Mouse (Mus musculus) stomach, embryonic 16.5 days (tissue): ENCODE data around the gene Apoc2. TPM values are rescaled to one million over a fixed set of nuclear protein-coding genes. Genes with fewer than 3 reads are reported as not detected.

ENCODE experiments used
- ATAC-seq: fragments of 200-750 bp; cut with Nextera tagmentation; 2 replicates; pipeline ENCODE4 v1.8.0; 2017; ENCODE audit warnings: moderate number of reproducible peaks, moderate TSS enrichment; ENCODE audit not compliant: insufficient read depth, low FRiP score
- H3K27ac ChIP-seq: fragments of 300-500 bp; sonication (generic); 2 replicates; pipeline ENCODE4 v1.5.1; 2014; ENCODE audit warnings: low read length
- H3K27me3 ChIP-seq: fragments of 300-500 bp; sonication (generic); 2 replicates; pipeline ENCODE4 v1.6.1; 2014; ENCODE audit warnings: low read length, control low read depth, mixed read lengths; ENCODE audit not compliant: control insufficient read depth, insufficient read depth
- H3K36me3 ChIP-seq: fragments of 300-500 bp; sonication (generic); 2 replicates; pipeline ENCODE4 v1.6.1; 2014; ENCODE audit warnings: low read length; ENCODE audit not compliant: control insufficient read depth, insufficient read depth
- H3K4me1 ChIP-seq: fragments of 300-500 bp; sonication (generic); 2 replicates; pipeline ENCODE4 v1.6.1; 2014; ENCODE audit warnings: low read length, control low read depth, mixed read lengths; ENCODE audit not compliant: control insufficient read depth, insufficient read depth
- H3K4me2 ChIP-seq: fragments of 300-500 bp; sonication (generic); 2 replicates; pipeline ENCODE4 v1.6.1; 2014; ENCODE audit warnings: low read depth, low read length, mixed read lengths
- H3K4me3 ChIP-seq: fragments of 300-500 bp; sonication (generic); replicated peaks from 2 replicates; pipeline ENCODE4 v1.5.1; 2014; ENCODE audit warnings: mild to moderate bottlenecking, low read length
- H3K9ac ChIP-seq: fragments of 300-500 bp; sonication (generic); 2 replicates; pipeline ENCODE4 v1.6.1; 2014; ENCODE audit warnings: low read length
- H3K9me3 ChIP-seq: fragments of 300-500 bp; sonication (generic); replicated peaks from 2 replicates; pipeline ENCODE4 v1.6.1; 2016; ENCODE audit warnings: low read length, control low read depth; ENCODE audit not compliant: control insufficient read depth
- WGBS: fragments of 180-500 bp; shearing (Covaris S2); extraction: QIAGEN DNeasy Blood & Tissue Kit; methylation state at CpG from one replicate; pipeline ENCODE4 v1.1.7; 2014; 5-methylcytosine and 5-hydroxymethylcytosine counted together
- polyA plus RNA-seq: library from polyadenylated mRNA; unstranded; fragments of >200 nt; fragmentation: Nextera tagmentation; extraction: Ambion mirVana; gene quantifications from 2 replicates; pipeline ENCODE4 v1.2.1, GENCODE M21; 2015

Gene Apoc2
- polyA plus RNA-seq, 1 experiment from 2014 or later = 93.2 TPM

- ATAC-seq = no peak
- Histone ChIP-seq H3K4me1 (no peaks in the 10 kb centered on the region), H3K27ac (no peak overlapping the region), H3K4me2 (no peak overlapping the region), H3K4me3 (no peak overlapping the region), H3K9me3 (no peaks in the 10 kb centered on the region), H3K27me3 (no peaks in the 10 kb centered on the region), H3K9ac (no peak overlapping the region), H3K36me3 (no peaks in the 10 kb centered on the region)
- WGBS = 78% methylated on average over 10 of the region's 10 CpGs
Measured at GRCm38 (mm10) chr7:19675824-19676223, 1.9 kb downstream of the Apoc2 start.

DNA sequence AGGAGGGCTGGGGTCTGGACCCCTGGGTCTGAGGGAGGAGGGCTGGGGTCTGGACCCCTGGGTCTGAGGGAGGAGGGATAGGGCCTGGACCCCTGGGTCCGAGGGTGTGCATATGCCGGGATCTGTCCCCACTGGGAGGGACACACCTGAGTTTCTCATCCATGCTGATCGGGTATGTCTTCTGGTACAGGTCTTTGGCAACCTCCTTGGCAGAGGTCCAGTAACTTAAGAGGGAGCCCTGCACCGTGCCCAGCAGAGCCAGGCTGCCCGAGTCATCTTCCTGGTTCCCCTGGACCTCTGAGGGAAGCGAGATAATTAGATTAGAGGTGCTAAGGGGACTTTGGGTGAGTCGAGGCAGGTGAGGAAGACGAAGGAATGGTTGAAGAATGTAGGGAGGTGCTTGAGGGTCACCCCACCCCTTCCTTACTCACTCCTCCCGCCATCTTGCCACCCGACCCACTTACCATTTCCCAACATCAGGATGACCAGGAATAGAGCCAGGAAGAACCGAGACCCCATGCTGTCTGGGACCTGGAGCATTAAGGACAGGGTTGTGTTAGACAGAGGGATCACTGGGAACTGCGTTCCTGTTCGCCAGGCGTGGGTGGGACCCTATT, 4.5 kb downstream of the Apoc2 start:
- no peak for ATAC-seq
- H3K36me3 ChIP-seq = no peaks in the 10 kb centered on the region
- 56% methylated on average over 14 of the region's 14 CpGs for WGBS
- peaks cover 6% of the 10 kb centered on the region for H3K4me1 ChIP-seq
- H3K9me3 ChIP-seq = no peaks in the 10 kb centered on the region
- H3K4me2 ChIP-seq = no peak overlapping the region
- H3K4me3 ChIP-seq = no peak overlapping the region
- no peak overlapping the region for H3K9ac ChIP-seq
- no peaks in the 10 kb centered on the region for H3K27me3 ChIP-seq
- H3K27ac ChIP-seq = no peak overlapping the region

DNA sequence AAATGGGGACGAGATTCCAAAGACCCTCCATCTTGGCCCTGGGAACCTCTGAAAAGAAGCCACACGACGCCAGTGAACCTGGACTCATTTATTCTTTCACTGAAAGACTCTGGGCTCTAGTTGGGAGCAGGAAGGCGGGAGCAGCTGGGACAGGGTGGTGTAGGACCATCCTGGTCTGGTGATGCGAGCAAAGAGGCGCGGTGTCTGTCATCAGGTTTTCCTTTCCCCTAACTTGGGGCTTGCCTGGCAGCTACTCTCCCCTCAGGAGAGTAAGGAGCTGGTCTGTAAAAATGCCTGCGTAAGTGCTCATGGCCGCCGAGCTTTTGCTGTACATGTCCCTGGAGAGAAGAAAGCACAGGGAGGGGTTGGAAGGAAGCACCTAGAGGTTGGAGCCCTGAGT, 6.2 kb downstream of the Apoc2 start:
- Histone ChIP-seq H3K27ac (no peak overlapping the region), H3K27me3 (no peaks in the 10 kb centered on the region), H3K36me3 (no peaks in the 10 kb centered on the region), H3K4me2 (no peak overlapping the region), H3K9ac (no peak overlapping the region), H3K9me3 (no peaks in the 10 kb centered on the region), H3K4me3 (no peak overlapping the region), H3K4me1 (peaks cover 6% of the 10 kb centered on the region)
- ATAC-seq = no peak
- WGBS = 67% methylated on average over 10 of the region's 10 CpGs

- Histone ChIP-seq H3K27me3 (no peaks in the 10 kb centered on the region), H3K9ac (peak overlapping the region; percentile 64), H3K27ac (peak overlapping the region; percentile 79), H3K4me2 (peak overlapping the region; percentile 47), H3K4me1 (peaks cover 7% of the 10 kb centered on the region), H3K36me3 (no peaks in the 10 kb centered on the region), H3K4me3 (peak overlapping the region; percentile 19; the same call in 1 of the 2 replicates), H3K9me3 (no peaks in the 10 kb centered on the region)
- 4% methylated on average over 10 of the region's 10 CpGs for whole genome bisulfite sequencing
- peak; percentile 81 for ATAC-seq
Measured at GRCm38 (mm10) chr7:19668947-19669721, 8.6 kb downstream of the Apoc2 start.

DNA sequence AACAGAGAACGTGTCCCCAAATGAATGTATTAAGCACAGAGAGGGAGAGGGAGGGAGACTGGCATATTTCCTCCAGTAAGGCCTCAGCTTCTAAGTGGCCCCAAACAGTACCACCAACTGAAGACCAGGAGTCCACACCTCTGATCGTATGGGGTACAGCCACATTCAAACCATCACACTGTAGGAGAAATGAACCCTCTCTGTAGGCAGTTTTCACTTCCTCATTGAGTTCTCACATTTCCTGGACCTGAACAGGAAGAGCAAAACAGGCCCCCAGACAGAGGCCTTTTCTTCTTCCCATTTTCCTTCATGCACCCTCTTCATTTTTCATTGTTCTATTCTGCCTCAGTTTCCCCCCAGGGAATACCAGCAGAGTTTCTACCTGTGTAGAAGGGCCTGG, 10.3 kb downstream of the Apoc2 start:
- H3K4me3 ChIP-seq = no peak overlapping the region
- H3K4me2 ChIP-seq = no peak overlapping the region
- 81% methylated on average over 2 of the region's 2 CpGs for WGBS
- no peak overlapping the region for H3K9ac ChIP-seq
- H3K27me3 ChIP-seq = no peaks in the 10 kb centered on the region
- no peak for ATAC-seq
- H3K36me3 ChIP-seq = no peaks in the 10 kb centered on the region
- H3K4me1 ChIP-seq = peaks cover 16% of the 10 kb centered on the region
- no peaks in the 10 kb centered on the region for H3K9me3 ChIP-seq
- H3K27ac ChIP-seq = no peak overlapping the region

DNA sequence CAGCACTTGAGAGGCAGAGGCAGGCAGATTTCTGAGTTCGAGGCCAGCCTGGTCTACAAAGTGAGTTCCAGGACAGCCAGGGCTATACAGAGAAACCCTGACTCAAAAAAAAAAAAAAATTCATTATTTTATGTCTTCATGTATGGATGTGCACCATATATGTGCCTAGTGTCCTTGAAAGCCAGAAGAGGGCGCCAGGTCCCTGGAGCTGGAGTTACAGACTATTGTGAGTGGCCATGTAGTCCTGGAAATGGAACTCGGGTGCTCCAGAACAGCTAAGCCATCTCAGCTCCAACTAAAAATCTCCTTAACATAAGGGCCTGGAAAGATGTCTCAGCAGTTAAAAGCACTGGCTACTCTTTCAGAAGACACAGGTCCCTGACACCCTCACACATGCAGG, 11.0 kb downstream of the Apoc2 start:
- 61% methylated on average over 3 of the region's 3 CpGs for WGBS
- no peaks in the 10 kb centered on the region for H3K9me3 ChIP-seq
- no peaks in the 10 kb centered on the region for H3K27me3 ChIP-seq
- H3K27ac ChIP-seq = no peak overlapping the region
- H3K4me3 ChIP-seq = no peak overlapping the region
- H3K36me3 ChIP-seq = no peaks in the 10 kb centered on the region
- no peak for ATAC-seq
- no peak overlapping the region for H3K9ac ChIP-seq
- H3K4me1 ChIP-seq = peaks cover 16% of the 10 kb centered on the region
- H3K4me2 ChIP-seq = no peak overlapping the region

DNA sequence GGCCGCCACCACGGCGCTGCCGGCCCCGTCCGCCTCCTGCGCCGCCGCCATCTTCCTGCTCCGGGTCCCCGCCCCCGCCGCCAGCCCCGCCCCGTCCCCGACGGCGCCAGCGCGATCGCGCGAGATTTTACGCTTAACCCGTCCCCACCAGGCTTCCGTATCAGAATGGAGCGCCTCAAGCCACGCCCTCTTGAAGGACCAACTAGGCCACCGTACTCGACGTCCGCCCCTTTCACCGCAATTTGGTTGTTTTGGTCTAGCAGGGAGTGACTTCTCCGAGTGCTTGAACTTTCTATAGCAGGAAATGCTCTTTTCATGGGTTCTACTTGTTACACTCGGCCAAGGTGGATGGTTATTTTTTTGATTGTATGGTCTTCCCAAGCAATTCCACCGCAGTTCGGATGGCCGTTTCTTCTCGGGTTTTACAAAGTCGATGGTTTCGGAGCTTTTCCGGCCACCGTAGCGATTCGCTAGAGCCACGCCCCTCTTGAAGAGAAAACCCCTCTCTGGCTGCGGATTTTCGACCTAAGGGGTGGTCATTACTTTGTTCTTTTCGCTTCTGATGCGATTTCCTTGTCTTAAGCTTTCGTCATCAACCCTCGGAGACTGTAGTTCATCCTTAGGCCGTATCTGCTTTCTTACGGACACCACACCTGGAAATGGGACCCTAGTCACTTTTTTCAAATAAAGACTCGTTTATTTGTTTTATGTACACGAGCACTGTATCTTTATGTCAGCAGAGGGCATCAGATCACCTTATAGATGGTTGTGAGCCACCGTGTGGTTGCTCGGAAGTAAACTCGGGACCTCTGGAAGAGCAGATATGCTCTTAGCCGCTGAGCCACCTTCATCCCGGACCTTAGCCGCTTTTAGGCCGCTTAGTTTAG, 12.5 kb downstream of the Apoc2 start, which contains the start of gene Clptm1:
Gene Clptm1 (minus strand): TSS at position 79 of the 887 bp plus-strand sequence.
- ATAC-seq = peak; percentile 89
- Histone ChIP-seq H3K9ac (peak within 1 kb of the TSS; percentile 91), H3K27me3 (no peaks in the 10 kb centered on the region), H3K4me2 (peak within 1 kb of the TSS; percentile 81), H3K4me1 (peaks cover 16% of the 10 kb centered on the region), H3K36me3 (no peaks in the 10 kb centered on the region), H3K27ac (peak within 1 kb of the TSS; percentile 97), H3K4me3 (peak within 1 kb of the TSS; percentile 99), H3K9me3 (no peaks in the 10 kb centered on the region)
- WGBS = under 1% methylated on average over 61 of the region's 63 CpGs

DNA sequence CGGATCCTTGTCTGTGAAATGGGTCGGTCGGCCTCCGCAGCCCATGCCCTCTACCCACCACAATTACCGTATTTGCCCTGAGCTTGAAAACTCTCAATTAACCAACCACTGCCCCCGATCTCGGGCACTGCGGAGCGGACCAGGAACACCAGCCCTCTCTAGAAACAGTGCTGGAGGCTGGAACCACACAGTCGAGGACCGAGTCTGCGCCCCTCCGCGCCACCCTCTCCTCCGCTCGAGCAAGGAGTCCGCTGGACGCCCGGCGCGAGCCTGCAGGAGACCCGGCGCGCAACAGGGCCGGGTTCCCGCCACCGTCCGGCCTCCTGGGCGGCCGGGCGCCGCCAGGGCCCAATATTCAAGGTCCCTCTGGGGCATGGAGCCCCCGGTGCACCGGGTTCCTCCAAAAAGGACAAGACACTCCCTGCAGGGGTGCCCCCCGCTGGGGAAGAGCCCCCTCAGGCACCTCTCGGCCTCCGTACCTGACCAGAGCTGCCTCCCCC, 13.2 kb downstream of the Apoc2 start:
- Histone ChIP-seq H3K36me3 (no peaks in the 10 kb centered on the region), H3K4me1 (peaks cover 16% of the 10 kb centered on the region), H3K27me3 (no peaks in the 10 kb centered on the region), H3K9ac (peak overlapping the region; percentile 91), H3K4me3 (peak overlapping the region; percentile 99), H3K27ac (peak overlapping the region; percentile 39; the same call in 1 of the 2 replicates), H3K9me3 (no peaks in the 10 kb centered on the region), H3K4me2 (peak overlapping the region; percentile 81)
- peak; percentile 27 for ATAC-seq
- under 1% methylated on average over 37 of the region's 37 CpGs for WGBS
